Mouse (Mus musculus): ENCODE data around the gene Pabpn1. TPM values are rescaled to one million over a fixed set of nuclear protein-coding genes. Genes with fewer than 3 reads are reported as not detected.
A peak's percentile ranks its signal among the peaks of the same experiment; 100 is the strongest.

Pabpn1 gene
- polyA plus RNA-seq, 1 experiment from 2014 or later: 132 TPM

DNA sequence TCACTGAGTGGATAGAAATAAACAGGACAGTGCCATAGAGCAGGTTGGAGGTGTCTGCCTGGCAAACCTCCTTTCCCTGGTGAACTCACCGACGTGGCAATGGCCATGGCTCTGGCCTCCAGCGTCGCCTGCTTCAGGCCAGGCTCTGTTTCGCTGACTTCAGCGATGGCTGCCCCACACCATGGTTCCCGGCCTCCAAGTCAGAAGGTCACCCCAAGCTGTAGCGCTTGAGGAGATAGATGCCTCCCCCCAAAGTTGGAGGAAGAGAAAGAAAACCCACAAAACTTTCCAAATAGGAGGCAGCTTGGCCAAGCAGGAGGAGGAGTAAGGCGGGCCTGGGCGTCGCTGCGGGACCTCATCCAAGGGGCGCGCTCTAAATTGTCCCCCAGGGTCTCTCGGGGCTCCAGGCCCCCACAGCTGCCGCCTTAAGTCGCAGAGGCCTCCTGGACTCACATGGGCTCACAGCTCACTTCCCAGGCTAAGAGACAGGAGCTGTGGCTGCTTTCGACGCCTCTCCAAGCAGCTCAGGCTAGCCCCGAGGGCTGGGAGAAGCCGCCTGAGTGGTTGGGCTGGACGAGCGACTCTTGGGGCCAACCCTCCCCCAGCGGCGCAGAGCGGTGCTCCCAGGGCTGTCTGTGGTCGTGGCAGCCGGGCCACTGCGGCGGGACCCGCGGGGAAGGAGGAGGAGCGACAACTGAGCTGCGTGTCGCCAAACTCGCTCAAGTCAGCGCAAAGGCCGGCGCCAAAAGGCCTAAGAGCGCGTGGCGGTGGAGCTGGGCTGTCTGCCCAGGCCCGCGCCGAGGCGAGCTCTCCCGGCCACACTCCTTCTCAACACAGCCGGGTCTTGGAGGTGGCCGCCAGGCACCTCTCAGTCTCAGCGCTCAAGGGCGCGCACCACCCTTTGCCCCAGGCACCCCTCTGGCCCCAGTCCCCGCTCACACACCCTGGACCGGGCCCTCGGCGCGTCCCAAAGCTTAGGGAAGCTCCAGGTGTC is 33.3 kb downstream of the Pabpn1 start, which contains the start of gene Efs:
Gene Efs (minus strand): TSS at position 778 of the 994 bp plus-strand sequence.
- H3K9ac ChIP-seq (ENCODE audit: low read depth, low read length): peak within 1 kb of the TSS; percentile 65
- WGBS: 5% methylated on average over 56 of the region's 57 CpGs
- peak within 1 kb of the TSS; percentile 73 for H3K27ac ChIP-seq (ENCODE audit: low read depth, low read length)

DNA sequence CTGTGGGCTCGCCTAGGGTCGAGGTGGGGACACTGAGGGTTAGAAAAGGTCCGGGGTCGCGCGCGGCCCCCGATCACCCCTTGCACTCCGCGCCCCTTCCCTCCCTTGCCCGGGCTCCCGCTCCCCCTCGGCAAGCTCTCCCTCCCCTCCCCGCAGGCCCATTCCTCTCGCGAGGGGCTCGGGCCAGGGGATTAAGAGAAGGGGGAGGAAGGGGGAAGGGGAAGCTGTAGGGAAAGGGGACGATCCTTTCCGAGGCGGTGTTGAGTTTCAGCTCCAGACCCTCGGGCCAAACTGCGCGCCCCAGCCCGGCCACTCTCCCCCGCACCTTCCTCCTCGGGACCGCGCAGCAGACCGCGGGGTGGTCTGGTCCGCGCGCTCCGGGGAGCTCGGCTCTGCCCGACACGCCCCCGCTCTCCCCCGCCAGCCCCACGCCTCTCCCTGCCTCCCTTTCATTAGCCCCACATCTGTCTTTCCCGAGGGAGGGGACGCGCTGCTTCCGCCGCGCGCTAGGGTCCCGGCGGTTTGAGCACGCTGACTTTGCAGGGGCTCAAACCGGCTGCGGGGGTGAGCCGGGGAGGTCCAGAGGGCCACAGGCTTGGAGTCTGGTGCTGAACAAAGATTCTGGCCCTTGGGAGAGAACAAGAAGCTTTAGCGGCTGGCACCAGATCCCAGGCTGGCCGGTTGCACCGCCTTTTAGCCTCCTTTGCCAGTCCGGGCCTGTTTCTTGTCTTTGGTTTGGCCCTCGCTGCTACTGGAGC is 34.3 kb downstream of the Pabpn1 start:
- DNase-seq (ENCODE audit: low spot score) (peak; percentile 73), ATAC-seq (replicated peaks; ENCODE audit: low FRiP score) (peak; percentile 37)
- Histone ChIP-seq H3K4me2 (peak overlapping the region; percentile 81), H3K27ac (ENCODE audit: low read depth, low read length) (peak overlapping the region; percentile 73), H3K27me3 (replicated peaks; ENCODE audit: control insufficient read depth, insufficient read depth, low read length) (peaks cover 46% of the 10 kb centered on the region), H3K4me3 (ENCODE audit: low read depth, low read length) (peak overlapping the region; percentile 51), H3K9me3 (ENCODE audit: control insufficient read depth, low read length) (no peaks in the 10 kb centered on the region), H3K4me1 (replicated peaks; ENCODE audit: control insufficient read depth, insufficient read depth, low read length) (peaks cover 3% of the 10 kb centered on the region; the same call in 1 of the 2 replicates), H3K9ac (ENCODE audit: low read depth, low read length) (peak overlapping the region; percentile 65), H3K36me3 (ENCODE audit: control insufficient read depth, insufficient read depth, low read length) (no peaks in the 10 kb centered on the region)
- under 1% methylated on average over 44 of the region's 58 CpGs for WGBS

More for the DNA sequence above, 33.3 kb downstream of the Pabpn1 start, which contains the start of gene Efs:
- Histone ChIP-seq H3K27me3 (replicated peaks; ENCODE audit: control insufficient read depth, insufficient read depth, low read length) (peaks cover 46% of the 10 kb centered on the region), H3K4me3 (ENCODE audit: low read depth, low read length) (peak within 1 kb of the TSS; percentile 51), H3K4me2 (peak within 1 kb of the TSS; percentile 81), H3K9me3 (ENCODE audit: control insufficient read depth, low read length) (peaks cover 4% of the 10 kb centered on the region; the same call in 1 of the 2 replicates), H3K36me3 (ENCODE audit: control insufficient read depth, insufficient read depth, low read length) (no peaks in the 10 kb centered on the region), H3K4me1 (replicated peaks; ENCODE audit: control insufficient read depth, insufficient read depth, low read length) (peaks cover 3% of the 10 kb centered on the region; the same call in 1 of the 2 replicates)
- peak; percentile 35 for ATAC-seq (replicated peaks; ENCODE audit: low FRiP score)
- peak; percentile 54 for DNase-seq (ENCODE audit: low spot score)

GRCm38 (mm10) chr14:54927296-54927695 is 35.0 kb downstream of the Pabpn1 start:
- no peak for ATAC-seq (replicated peaks; ENCODE audit: low FRiP score)
- Histone ChIP-seq H3K4me2 (peak overlapping the region; percentile 81), H3K9ac (ENCODE audit: low read depth, low read length) (no peak overlapping the region; the same call in 1 of the 2 replicates), H3K4me1 (replicated peaks; ENCODE audit: control insufficient read depth, insufficient read depth, low read length) (peaks cover 3% of the 10 kb centered on the region; the same call in 1 of the 2 replicates), H3K4me3 (ENCODE audit: low read depth, low read length) (no peak overlapping the region), H3K27me3 (replicated peaks; ENCODE audit: control insufficient read depth, insufficient read depth, low read length) (peaks cover 46% of the 10 kb centered on the region), H3K9me3 (ENCODE audit: control insufficient read depth, low read length) (no peaks in the 10 kb centered on the region), H3K27ac (ENCODE audit: low read depth, low read length) (no peak overlapping the region), H3K36me3 (ENCODE audit: control insufficient read depth, insufficient read depth, low read length) (no peaks in the 10 kb centered on the region)
- DNase-seq (ENCODE audit: low spot score): no peak
- 24% methylated on average over 7 of the region's 7 CpGs for whole genome bisulfite sequencing

- Histone ChIP-seq H3K36me3 (ENCODE audit: control insufficient read depth, insufficient read depth, low read length) (no peaks in the 10 kb centered on the region), H3K9me3 (ENCODE audit: control insufficient read depth, low read length) (no peaks in the 10 kb centered on the region), H3K9ac (ENCODE audit: low read depth, low read length) (no peak overlapping the region), H3K4me1 (replicated peaks; ENCODE audit: control insufficient read depth, insufficient read depth, low read length) (peaks cover 3% of the 10 kb centered on the region; the same call in 1 of the 2 replicates), H3K27ac (ENCODE audit: low read depth, low read length) (no peak overlapping the region), H3K4me2 (no peak overlapping the region), H3K4me3 (ENCODE audit: low read depth, low read length) (no peak overlapping the region), H3K27me3 (replicated peaks; ENCODE audit: control insufficient read depth, insufficient read depth, low read length) (peaks cover 44% of the 10 kb centered on the region)
- DNase-seq (ENCODE audit: low spot score) (no peak), ATAC-seq (replicated peaks; ENCODE audit: low FRiP score) (no peak)
- WGBS: 62% methylated on average over 5 of the region's 5 CpGs
Observed at GRCm38 (mm10) chr14:54929801-54930200, 37.5 kb downstream of the Pabpn1 start.

DNA sequence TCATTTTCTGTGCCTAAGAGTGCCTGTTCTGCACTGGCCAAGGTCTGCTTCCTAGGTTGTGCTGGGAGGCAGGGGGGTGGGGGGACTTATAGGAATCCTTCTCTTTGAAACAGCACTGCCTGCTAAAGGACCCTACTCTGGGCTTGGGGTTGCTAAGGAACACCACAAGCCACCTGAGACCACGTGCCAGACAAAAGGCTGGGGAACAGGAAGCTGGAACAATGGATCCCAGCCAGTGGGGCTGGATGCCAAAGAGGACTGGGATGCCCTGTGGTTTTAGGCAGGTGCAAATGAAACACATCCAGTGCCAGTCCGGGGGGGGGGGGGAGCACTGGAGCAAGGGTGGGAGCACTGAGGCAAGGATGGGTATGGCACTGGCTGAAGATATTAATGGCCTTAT is 38.1 kb downstream of the Pabpn1 start:
- no peak overlapping the region for H3K4me3 ChIP-seq (ENCODE audit: low read depth, low read length)
- DNase-seq (ENCODE audit: low spot score) (no peak), ATAC-seq (replicated peaks; ENCODE audit: low FRiP score) (no peak)
- H3K27ac ChIP-seq (ENCODE audit: low read depth, low read length): no peak overlapping the region
- H3K9ac ChIP-seq (ENCODE audit: low read depth, low read length): no peak overlapping the region
- no peak overlapping the region for H3K4me2 ChIP-seq
- 0 out of 2 replicates have a peak, but pooled peaks cover 3% of the 10 kb centered on the region for H3K4me1 ChIP-seq (replicated peaks; ENCODE audit: control insufficient read depth, insufficient read depth, low read length)
- no peaks in the 10 kb centered on the region for H3K9me3 ChIP-seq (ENCODE audit: control insufficient read depth, low read length)
- H3K27me3 ChIP-seq (replicated peaks; ENCODE audit: control insufficient read depth, insufficient read depth, low read length): peaks cover 38% of the 10 kb centered on the region
- no peaks in the 10 kb centered on the region for H3K36me3 ChIP-seq (ENCODE audit: control insufficient read depth, insufficient read depth, low read length)
- WGBS: 40% methylated on average over 2 of the region's 2 CpGs

DNA sequence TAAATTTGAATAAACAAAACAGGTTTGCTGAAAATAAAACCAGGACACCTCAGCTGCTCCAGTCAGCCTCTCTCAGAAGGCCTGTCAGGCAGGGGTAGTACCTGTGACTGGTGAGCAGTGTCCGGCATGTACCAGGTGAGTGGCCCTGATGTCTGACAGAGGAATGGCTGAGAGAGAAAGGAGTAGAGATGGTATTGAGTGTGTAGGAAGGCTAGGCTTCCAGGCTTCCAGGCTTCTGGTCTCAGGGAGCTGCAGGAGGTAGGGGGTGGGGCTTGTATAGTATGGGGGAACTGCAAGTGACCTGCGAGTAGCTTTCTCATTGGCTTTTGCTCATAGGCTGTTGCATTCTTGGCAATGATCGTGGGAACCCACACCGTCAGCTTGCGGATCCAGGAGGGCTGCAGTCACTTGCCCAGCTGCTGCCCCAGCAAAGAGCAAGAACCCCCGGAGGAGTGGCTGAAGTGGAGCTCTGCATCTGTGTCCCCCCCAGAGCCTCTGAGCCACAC is 40.4 kb downstream of the Pabpn1 start, which contains the start of gene Il25:
Gene Il25 (plus strand): TSS at position 51 of the 506 bp plus-strand sequence.
- peaks cover 18% of the 10 kb centered on the region for H3K27me3 ChIP-seq (replicated peaks; ENCODE audit: control insufficient read depth, insufficient read depth, low read length)
- DNase-seq (ENCODE audit: low spot score): no peak
- no peak within 1 kb of the TSS for H3K9ac ChIP-seq (ENCODE audit: low read depth, low read length)
- H3K4me2 ChIP-seq: no peak within 1 kb of the TSS
- 44% methylated on average over 6 of the region's 6 CpGs for WGBS
- H3K4me1 ChIP-seq (replicated peaks; ENCODE audit: control insufficient read depth, insufficient read depth, low read length): no peaks in the 10 kb centered on the region
- H3K36me3 ChIP-seq (ENCODE audit: control insufficient read depth, insufficient read depth, low read length): no peaks in the 10 kb centered on the region
- H3K9me3 ChIP-seq (ENCODE audit: control insufficient read depth, low read length): no peaks in the 10 kb centered on the region
- H3K4me3 ChIP-seq (ENCODE audit: low read depth, low read length): no peak within 1 kb of the TSS
- no peak within 1 kb of the TSS for H3K27ac ChIP-seq (ENCODE audit: low read depth, low read length)
- ATAC-seq (replicated peaks; ENCODE audit: low FRiP score): no peak

GRCm38 (mm10) chr14:54935904-54936830 is 43.9 kb downstream of the Pabpn1 start, which contains the start of gene Cmtm5:
Gene Cmtm5 (plus strand): TSS chr14:54936261.
- 37% methylated on average over 8 of the region's 8 CpGs for WGBS
- Histone ChIP-seq H3K9ac (ENCODE audit: low read depth, low read length) (no peak within 1 kb of the TSS), H3K4me1 (replicated peaks; ENCODE audit: control insufficient read depth, insufficient read depth, low read length) (no peaks in the 10 kb centered on the region), H3K36me3 (ENCODE audit: control insufficient read depth, insufficient read depth, low read length) (no peaks in the 10 kb centered on the region), H3K27me3 (replicated peaks; ENCODE audit: control insufficient read depth, insufficient read depth, low read length) (peaks cover 3% of the 10 kb centered on the region), H3K4me2 (no peak within 1 kb of the TSS), H3K27ac (ENCODE audit: low read depth, low read length) (no peak within 1 kb of the TSS), H3K9me3 (ENCODE audit: control insufficient read depth, low read length) (no peaks in the 10 kb centered on the region), H3K4me3 (ENCODE audit: low read depth, low read length) (no peak within 1 kb of the TSS)
- ATAC-seq (replicated peaks; ENCODE audit: low FRiP score): no peak
- DNase-seq (ENCODE audit: low spot score): no peak

Measured in liver, embryonic 11.5 days (tissue).